Mouse (Mus musculus) megakaryocyte, embryonic 14.5 days (primary cell): ENCODE results near the gene D17Wsu92e. TPM values are rescaled to one million over a fixed set of nuclear protein-coding genes. Genes with fewer than 3 reads are reported as not detected.

Source experiments
- H3K27me3 ChIP-seq: replicated peaks from 2 replicates; pipeline ENCODE3; 2012; ENCODE audit warnings: inconsistent platforms
- H3K36me3 ChIP-seq: replicated peaks from 2 replicates; pipeline ENCODE3; 2012; ENCODE audit warnings: low read length, inconsistent platforms, mixed read lengths
- H3K4me1 ChIP-seq: 2 replicates; pipeline ENCODE4 v1.6.1; 2012; ENCODE audit warnings: inconsistent platforms
- H3K4me3 ChIP-seq: replicated peaks from 2 replicates; pipeline ENCODE3; 2012; ENCODE audit warnings: moderate library complexity, mild to moderate bottlenecking, inconsistent platforms
- H3K9me3 ChIP-seq: 2 replicates; pipeline ENCODE4 v1.6.1; 2012; ENCODE audit warnings: inconsistent platforms
- FLI1 ChIP-seq: IDR thresholded peaks from 2 replicates; pipeline ENCODE4 v1.6.1; 2012; ENCODE audit warnings: low read length, inconsistent platforms, mixed read lengths
- GATA1 ChIP-seq: IDR thresholded peaks from 3 replicates; pipeline ENCODE4 v1.6.1; 2012; ENCODE audit warnings: mixed read lengths, low read length, inconsistent platforms, borderline replicate concordance
- polyA plus RNA-seq: library from polyadenylated mRNA; stranded (reverse); fragments of >175 nt; gene quantifications from 2 replicates; pipeline ENCODE4 v1.2.3, GENCODE M21; 2012; ENCODE audit warnings: low replicate concordance; ENCODE audit not compliant: insufficient read depth

The D17Wsu92e gene
- polyA plus RNA-seq, 1 experiment: 42.6 TPM

- TF ChIP-seq GATA1 (no peak), FLI1 (no peak)
- peaks cover 37% of the 10 kb centered on the region for H3K36me3 ChIP-seq
- no peak overlapping the region for H3K4me3 ChIP-seq
- H3K9me3 ChIP-seq: no peaks in the 10 kb centered on the region
- peaks cover 81% of the 10 kb centered on the region for H3K4me1 ChIP-seq
- no peaks in the 10 kb centered on the region for H3K27me3 ChIP-seq
Observed at GRCm38 (mm10) chr17:27804803-27805770, 15.4 kb downstream of the D17Wsu92e start.

- H3K9me3 ChIP-seq: no peaks in the 10 kb centered on the region
- H3K36me3 ChIP-seq: peaks cover 37% of the 10 kb centered on the region
- no peaks in the 10 kb centered on the region for H3K27me3 ChIP-seq
- no peak overlapping the region for H3K4me3 ChIP-seq
- TF ChIP-seq FLI1 (no peak), GATA1 (no peak)
- H3K4me1 ChIP-seq: peaks cover 84% of the 10 kb centered on the region
Observed at GRCm38 (mm10) chr17:27804156-27804690, 16.2 kb downstream of the D17Wsu92e start.

- Histone ChIP-seq H3K4me3 (no peak overlapping the region), H3K27me3 (no peaks in the 10 kb centered on the region), H3K9me3 (no peaks in the 10 kb centered on the region), H3K4me1 (peaks cover 89% of the 10 kb centered on the region), H3K36me3 (peaks cover 37% of the 10 kb centered on the region)
- TF ChIP-seq FLI1 (no peak), GATA1 (no peak)
Observed at GRCm38 (mm10) chr17:27803752-27804151, 16.7 kb downstream of the D17Wsu92e start.

DNA sequence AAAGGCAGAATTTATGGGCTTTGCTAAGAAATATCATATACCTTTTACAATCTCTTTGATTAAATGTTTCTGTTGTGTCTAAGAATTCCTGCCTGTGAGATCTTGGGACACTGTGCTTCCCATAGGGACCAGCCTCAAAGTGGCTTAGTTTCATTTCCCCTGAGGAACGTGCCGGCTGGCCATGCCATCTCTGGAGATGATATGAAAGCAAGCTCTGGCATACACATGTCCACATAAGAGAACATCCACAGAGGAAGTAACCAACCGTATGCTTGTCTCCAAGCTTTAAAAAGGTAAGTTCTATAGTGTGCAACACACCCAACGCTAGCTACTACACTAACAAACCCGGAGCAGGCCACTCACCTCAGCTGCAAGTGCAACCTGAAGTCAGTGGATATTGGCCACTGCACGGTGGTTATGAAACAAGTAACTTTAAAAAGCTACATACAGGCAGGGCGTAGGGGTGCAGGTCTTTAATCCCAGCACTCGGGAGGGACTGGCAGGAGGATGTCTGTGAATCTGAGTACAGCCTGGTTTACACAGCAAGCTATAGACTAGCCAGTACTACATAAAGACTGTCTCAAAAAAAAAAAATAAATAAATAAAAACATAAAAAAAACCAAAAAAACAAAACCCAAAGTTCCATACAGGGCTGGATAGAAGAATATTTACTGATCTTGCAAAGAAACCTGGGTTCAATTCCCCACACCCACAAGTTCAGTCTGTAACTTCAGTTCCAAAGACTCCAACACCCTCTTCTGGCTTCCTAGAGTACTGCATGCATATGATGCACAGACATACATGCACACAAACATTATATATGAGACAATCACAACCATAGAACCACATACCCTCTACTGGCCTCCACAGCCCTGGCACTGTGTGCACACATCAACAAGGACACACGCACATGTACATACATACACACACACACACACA lies 19.5 kb downstream of the D17Wsu92e start:
- H3K4me3 ChIP-seq: peak overlapping the region; percentile 80
- H3K36me3 ChIP-seq: peaks cover 39% of the 10 kb centered on the region
- no peak for TF ChIP-seq GATA1
- TF ChIP-seq FLI1: no peak
- H3K27me3 ChIP-seq: no peaks in the 10 kb centered on the region
- H3K4me1 ChIP-seq: peaks cover 90% of the 10 kb centered on the region
- no peaks in the 10 kb centered on the region for H3K9me3 ChIP-seq

- TF ChIP-seq GATA1 (no peak), FLI1 (no peak)
- no peaks in the 10 kb centered on the region for H3K9me3 ChIP-seq
- H3K4me1 ChIP-seq: peaks cover 88% of the 10 kb centered on the region
- peaks cover 47% of the 10 kb centered on the region for H3K36me3 ChIP-seq
- no peaks in the 10 kb centered on the region for H3K27me3 ChIP-seq
- peak overlapping the region; percentile 89 for H3K4me3 ChIP-seq
Observed at GRCm38 (mm10) chr17:27799771-27800584, 20.5 kb downstream of the D17Wsu92e start.

DNA sequence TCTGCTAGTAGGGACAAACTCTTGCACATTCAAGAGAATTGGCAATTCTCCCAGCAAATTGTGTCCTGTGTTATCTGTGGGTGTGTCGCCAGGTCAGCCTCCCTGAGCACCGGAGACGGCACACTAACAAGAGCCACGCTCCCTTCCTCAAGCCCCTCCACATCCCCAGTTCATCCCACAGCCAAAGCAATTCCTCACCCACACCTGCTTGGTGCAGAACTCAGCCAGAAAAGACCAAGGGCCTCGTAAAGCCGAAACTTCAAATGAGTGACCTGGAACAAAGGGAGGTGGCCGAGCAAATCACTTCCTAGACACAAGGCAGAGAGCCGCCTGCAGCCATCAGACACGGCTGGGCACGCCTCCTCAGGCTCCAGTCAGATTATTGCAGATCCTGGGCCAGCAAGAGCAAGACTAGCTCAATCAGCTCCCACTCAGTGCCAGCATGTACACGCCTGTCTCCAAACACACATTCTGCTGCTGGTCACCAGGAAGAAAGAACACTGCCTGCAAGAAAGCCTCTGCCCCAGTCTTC lies 23.0 kb downstream of the D17Wsu92e start:
- H3K4me1 ChIP-seq: peaks cover 85% of the 10 kb centered on the region
- H3K36me3 ChIP-seq: peaks cover 45% of the 10 kb centered on the region
- no peak overlapping the region for H3K4me3 ChIP-seq
- no peaks in the 10 kb centered on the region for H3K27me3 ChIP-seq
- TF ChIP-seq GATA1 (no peak), FLI1 (no peak)
- no peaks in the 10 kb centered on the region for H3K9me3 ChIP-seq

GRCm38 (mm10) chr17:27796780-27797179 lies 23.7 kb downstream of the D17Wsu92e start:
- no peak overlapping the region for H3K4me3 ChIP-seq
- peaks cover 83% of the 10 kb centered on the region for H3K4me1 ChIP-seq
- H3K36me3 ChIP-seq: peaks cover 40% of the 10 kb centered on the region

GRCm38 (mm10) chr17:27793144-27793543 lies 27.3 kb downstream of the D17Wsu92e start:
- Histone ChIP-seq H3K4me1 (peaks cover 79% of the 10 kb centered on the region), H3K4me3 (peak overlapping the region; percentile 14), H3K9me3 (no peaks in the 10 kb centered on the region), H3K36me3 (peaks cover 67% of the 10 kb centered on the region), H3K27me3 (no peaks in the 10 kb centered on the region)
- TF ChIP-seq FLI1: no peak

More at GRCm38 (mm10) chr17:27796780-27797179, 23.7 kb downstream of the D17Wsu92e start:
- TF ChIP-seq GATA1 (no peak), FLI1 (no peak)
- Histone ChIP-seq H3K9me3 (no peaks in the 10 kb centered on the region), H3K27me3 (no peaks in the 10 kb centered on the region)
